Mouse (Mus musculus): ENCODE results near the gene Acta2. TPM values are rescaled to one million over a fixed set of nuclear protein-coding genes. Genes with fewer than 3 reads are reported as not detected.

Gene Acta2
- 8.2 and 12.0 TPM in 2 replicates for polyA plus RNA-seq (2015; fragmentation: Nextera tagmentation; extraction: Ambion mirVana)

GRCm38 (mm10) chr19:34254880-34255681 is at the start of gene Acta2:
Gene Acta2, minus strand, starts transcription at chr19:34255590.

DNA sequence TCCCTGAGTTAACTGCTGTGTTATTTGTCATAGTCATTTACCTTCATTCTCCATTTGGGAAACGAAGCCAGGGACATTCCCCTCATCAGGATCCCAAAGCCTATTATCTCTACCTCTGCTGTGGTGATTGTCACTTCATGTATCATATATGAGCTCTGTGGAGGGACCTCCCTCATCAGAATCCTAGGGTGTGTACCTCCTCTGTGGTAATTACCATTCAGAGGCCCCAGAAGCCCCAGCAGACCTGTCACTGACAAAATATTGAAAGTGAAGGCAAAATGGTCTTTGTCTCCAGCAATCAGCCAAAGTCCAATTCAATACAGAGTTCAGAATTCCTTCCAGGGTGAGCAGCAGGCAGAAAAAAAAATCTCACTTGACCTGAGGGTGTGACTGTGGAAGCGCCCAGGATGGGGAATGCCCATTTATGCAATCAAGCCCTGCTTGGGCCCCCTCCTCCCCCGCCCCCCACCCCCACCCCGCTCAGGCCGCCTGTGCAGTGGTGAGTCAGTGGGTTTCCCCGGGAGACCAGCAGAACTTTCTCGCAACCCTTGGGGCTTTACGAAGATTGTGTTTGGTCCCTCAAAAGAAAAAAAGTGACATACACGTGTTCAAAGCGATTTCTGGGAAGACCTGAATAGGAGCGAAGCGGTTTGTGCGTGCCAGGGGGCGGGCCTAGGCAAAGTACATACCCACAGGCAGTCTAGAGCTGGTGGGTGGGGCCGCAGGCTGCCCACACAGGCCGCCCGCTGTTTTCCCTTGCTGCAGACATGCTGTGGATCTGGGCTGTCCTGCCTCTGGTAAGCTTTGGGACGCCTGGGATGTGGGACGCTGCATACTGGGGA is 34.8 kb upstream of the Acta2 start, which contains the start of gene Fas:
Gene Fas, plus strand, starts transcription at position 719 of the 842 bp plus-strand sequence.

DNA sequence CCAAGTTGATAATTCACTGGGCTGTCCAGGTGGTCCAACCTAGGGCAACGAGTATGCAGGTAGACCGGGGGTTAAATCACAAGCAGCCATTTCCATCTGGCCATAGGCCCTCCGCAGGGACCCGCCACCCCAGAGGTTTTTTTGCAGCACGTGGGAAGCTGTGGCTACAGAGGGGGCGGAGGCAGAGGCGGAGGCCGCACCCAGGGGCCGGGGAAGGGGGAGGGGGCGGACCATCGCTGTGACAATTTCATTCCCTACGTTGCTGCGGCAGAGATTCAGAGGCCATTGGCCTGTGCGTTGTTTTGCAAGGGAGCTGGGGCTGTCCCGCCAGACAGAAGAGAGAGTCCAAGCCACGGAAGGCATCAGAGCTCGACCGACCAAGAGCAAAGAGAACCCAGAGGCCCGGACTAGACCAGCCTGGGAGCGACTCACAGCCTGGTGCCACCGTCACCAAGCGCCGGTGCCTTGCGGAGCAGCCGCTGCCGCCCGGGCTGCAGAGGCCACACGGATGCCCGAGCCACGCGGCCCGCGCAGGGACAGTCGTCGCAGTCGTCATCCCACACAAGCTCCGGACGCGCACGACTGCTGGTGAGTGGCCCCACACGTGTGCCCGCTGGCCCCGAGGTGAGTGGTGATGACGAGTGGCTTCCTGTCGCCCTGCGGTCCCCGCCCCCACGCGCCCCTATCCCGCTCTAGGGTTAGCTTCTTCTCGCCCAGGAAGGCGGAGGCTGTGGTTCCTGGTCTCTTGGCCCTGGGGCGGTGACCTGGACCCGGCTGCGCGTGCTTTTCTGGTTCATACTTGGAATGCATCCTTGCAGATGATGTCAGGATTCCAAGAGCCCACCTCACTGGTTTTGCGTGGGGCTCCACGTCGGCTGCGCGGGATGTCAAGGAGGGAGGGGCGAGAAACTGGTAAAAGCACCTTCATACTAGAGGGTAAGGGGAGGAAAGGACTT is 63.1 kb downstream of the Acta2 start, which contains the start of gene Stambpl1:
Gene Stambpl1, plus strand, starts transcription at position 222 of the 956 bp plus-strand sequence.

Other genes with a start within 250 kb of the Acta2 start
- 0.10 TPM in 1 of 2 replicates, not detected in the other for gene Lipk, start 247.3 kb downstream of the Acta2 start, polyA plus RNA-seq (2015; fragmentation: Nextera tagmentation; extraction: Ambion mirVana)
- not detected in 2 replicates for gene Lipn, start 188.2 kb downstream of the Acta2 start, polyA plus RNA-seq (2015; fragmentation: Nextera tagmentation; extraction: Ambion mirVana)
- gene Lipm, start 154.7 kb downstream of the Acta2 start, polyA plus RNA-seq (2015; fragmentation: Nextera tagmentation; extraction: Ambion mirVana), result not detected in 2 replicates
- not detected in 2 replicates for gene Ankrd22, start 89.5 kb downstream of the Acta2 start, polyA plus RNA-seq (2015; fragmentation: Nextera tagmentation; extraction: Ambion mirVana)
- gene Stambpl1, start 63.4 kb downstream of the Acta2 start, polyA plus RNA-seq (2015; fragmentation: Nextera tagmentation; extraction: Ambion mirVana), result 26.1 and 28.2 TPM in 2 replicates
- gene Fas, start 35.1 kb upstream of the Acta2 start, polyA plus RNA-seq (2015; fragmentation: Nextera tagmentation; extraction: Ambion mirVana), result 2.8 and 4.9 TPM in 2 replicates
- gene Ch25h, start 219.6 kb upstream of the Acta2 start, polyA plus RNA-seq (2015; fragmentation: Nextera tagmentation; extraction: Ambion mirVana), result 1.1 and 1.3 TPM in 2 replicates